Mouse (Mus musculus) limb, embryonic 10.5 days (tissue): ENCODE data around the gene Plcb4. TPM values are rescaled to one million over a fixed set of nuclear protein-coding genes. Genes with fewer than 3 reads are reported as not detected.

Source experiments
- DNase-seq: peaks from one replicate; pipeline ENCODE4 v3.0.0-alpha.2; 2017; ENCODE audit warnings: low spot score
- H3K27ac ChIP-seq: fragments of 300-500 bp; sonication (generic); 2 replicates; pipeline ENCODE4 v1.5.1; 2016; ENCODE audit warnings: mild to moderate bottlenecking
- H3K27me3 ChIP-seq: fragments of 300-500 bp; sonication (generic); 2 replicates; pipeline ENCODE4 v1.6.1; 2016; ENCODE audit warnings: low read depth, mild to moderate bottlenecking; ENCODE audit not compliant: poor library complexity, severe bottlenecking
- H3K36me3 ChIP-seq: fragments of 300-500 bp; sonication (generic); 2 replicates; pipeline ENCODE4 v1.6.1; 2016; ENCODE audit warnings: mild to moderate bottlenecking, moderate library complexity
- H3K4me1 ChIP-seq: fragments of 300-500 bp; sonication (generic); 2 replicates; pipeline ENCODE4 v1.6.1; 2016
- H3K4me3 ChIP-seq: fragments of 300-500 bp; sonication (generic); 2 replicates; pipeline ENCODE4 v1.5.1; 2016; ENCODE audit warnings: mild to moderate bottlenecking, moderate library complexity
- H3K9me3 ChIP-seq: fragments of 300-500 bp; sonication (generic); replicated peaks from 2 replicates; pipeline ENCODE4 v1.6.1; 2016; ENCODE audit warnings: mild to moderate bottlenecking
- WGBS: fragments of 180-500 bp; shearing (Covaris S2); methylation state at CpG from one replicate; pipeline ENCODE4 v1.1.7; 2016; 5-methylcytosine and 5-hydroxymethylcytosine counted together
- polyA plus RNA-seq: library from polyadenylated mRNA; unstranded; fragments of >200 nt; fragmentation: Nextera tagmentation; extraction: Ambion mirVana; gene quantifications from 2 replicates; pipeline ENCODE4 v1.2.1, GENCODE M21; 2016

The Plcb4 gene
- polyA plus RNA-seq, 1 experiment from 2014 or later: 10.7 TPM

DNA sequence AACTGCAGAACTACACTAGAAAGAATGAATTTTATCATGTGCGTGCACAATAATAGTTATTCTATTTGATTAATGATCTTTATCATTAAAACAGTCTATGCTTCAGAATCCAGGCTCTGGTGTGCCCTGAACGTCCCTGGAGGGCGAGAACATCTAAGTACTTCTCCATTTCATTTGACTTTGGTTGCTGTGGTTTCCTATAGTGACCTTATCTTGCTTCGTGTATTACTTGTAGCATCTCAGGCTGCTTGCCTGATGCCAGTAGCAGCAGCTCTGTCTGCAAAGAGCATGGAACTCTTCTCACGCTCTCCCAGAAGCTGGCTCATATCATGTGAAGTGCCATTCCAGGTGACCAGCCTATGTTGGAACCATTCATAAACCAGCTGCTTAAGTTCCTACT lies 137.9 kb downstream of the Plcb4 start:
- Histone ChIP-seq H3K4me3 (no peak overlapping the region), H3K27ac (no peak overlapping the region), H3K9me3 (no peaks in the 10 kb centered on the region), H3K27me3 (no peaks in the 10 kb centered on the region), H3K36me3 (no peaks in the 10 kb centered on the region), H3K4me1 (peaks cover 8% of the 10 kb centered on the region)
- WGBS: 92% methylated on average over 5 of the region's 5 CpGs
- DNase-seq: no peak

DNA sequence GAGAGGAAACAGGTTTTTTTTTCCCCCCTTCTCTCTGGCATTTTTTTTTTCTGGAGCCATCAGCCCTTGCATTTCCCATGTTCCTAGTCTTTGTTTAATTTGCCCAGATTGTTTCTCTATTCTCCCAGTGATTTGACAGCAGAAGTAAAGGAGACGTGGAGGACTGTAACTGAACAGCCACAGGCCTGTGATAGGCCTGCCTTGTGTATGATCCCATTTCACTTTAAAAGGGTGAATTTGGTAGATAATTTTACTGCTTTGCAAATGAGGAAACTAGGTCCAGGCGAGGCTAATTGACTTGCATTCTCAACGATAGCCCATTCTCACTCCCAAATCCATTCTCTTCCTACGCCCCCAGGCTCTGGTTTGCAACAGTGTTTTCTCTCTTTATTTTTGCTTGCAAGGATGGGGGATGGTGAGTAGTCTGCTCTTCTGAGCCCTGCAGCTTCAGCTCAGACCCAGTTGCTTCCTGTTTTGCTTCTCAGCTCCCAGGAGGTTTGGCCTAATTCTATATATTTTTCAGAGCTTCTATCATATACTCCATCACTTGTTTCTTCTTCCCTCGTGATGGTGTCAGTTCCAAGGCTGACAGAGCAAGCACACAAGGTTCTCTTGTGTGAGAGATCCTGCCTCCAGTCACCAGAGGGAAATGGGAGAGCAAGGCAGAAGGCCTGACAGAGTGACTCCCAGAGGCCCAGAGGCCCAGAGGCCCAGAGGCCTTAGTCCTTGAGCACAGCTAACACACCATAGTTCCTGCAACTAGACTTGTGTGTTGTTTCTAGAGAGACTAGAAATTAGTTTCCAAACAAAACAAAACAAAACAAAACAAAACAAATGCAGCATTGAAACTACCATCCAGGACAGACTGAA lies 139.1 kb downstream of the Plcb4 start:
- H3K4me1 ChIP-seq: peaks cover 8% of the 10 kb centered on the region
- H3K36me3 ChIP-seq: no peaks in the 10 kb centered on the region
- no peak for DNase-seq
- peak overlapping the region; percentile 68 for H3K27ac ChIP-seq
- H3K27me3 ChIP-seq: no peaks in the 10 kb centered on the region
- no peak overlapping the region for H3K4me3 ChIP-seq
- WGBS: 43% methylated on average over 5 of the region's 5 CpGs
- no peaks in the 10 kb centered on the region for H3K9me3 ChIP-seq

DNA sequence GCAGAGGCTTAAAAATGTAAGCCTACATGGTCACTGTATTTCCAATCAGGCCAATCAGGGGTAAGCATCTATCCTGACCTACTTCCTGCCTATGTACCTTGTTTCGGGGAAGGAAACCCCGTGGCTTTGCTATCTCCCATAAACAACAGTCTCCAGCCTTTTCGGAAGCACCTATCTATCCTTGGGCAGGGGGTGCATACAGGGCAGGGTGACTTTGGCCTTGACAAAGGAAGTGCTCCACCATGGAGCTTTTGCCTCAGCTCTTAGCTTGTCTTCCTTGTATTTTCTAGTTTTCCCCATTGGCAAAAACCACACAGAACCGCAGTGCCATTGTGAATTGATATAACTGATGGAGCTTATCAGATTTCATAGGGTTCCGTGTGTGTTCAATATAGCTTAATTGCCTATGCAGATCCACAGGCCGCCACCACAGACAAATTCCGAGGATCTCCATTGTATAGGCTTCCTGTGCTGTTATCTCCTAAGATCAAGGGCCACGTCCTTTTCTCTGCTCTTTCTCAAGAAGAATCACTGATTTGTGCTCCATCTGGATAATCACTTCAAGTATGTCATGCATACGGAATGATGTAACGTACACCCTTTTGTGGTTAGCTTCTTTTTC lies 140.4 kb downstream of the Plcb4 start:
- Histone ChIP-seq H3K27me3 (no peaks in the 10 kb centered on the region), H3K4me3 (no peak overlapping the region), H3K36me3 (no peaks in the 10 kb centered on the region), H3K27ac (no peak overlapping the region), H3K9me3 (no peaks in the 10 kb centered on the region), H3K4me1 (peaks cover 8% of the 10 kb centered on the region)
- WGBS: 89% methylated on average over 10 of the region's 10 CpGs
- DNase-seq: no peak

DNA sequence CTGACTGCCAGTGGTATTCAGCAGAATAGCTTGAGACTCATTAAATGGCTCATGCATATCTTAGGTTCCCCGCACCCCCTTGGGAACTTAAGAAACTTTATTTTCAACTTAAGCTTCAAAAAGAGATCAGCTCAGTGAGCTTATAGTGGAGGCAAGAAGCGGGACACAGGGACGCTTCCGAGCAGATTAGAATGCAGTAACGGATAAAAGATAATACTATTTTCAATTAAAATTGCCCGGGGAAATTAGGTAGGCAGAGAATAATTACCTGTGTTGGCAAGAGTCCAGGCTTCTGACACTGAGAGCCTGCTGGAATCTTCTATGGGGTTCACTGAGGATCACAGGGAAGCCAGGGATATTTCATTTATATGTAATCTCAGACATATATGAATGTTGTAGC lies 141.6 kb downstream of the Plcb4 start:
- WGBS: 98% methylated on average over 6 of the region's 6 CpGs
- no peaks in the 10 kb centered on the region for H3K9me3 ChIP-seq
- H3K27me3 ChIP-seq: no peaks in the 10 kb centered on the region
- H3K4me3 ChIP-seq: no peak overlapping the region
- H3K27ac ChIP-seq: no peak overlapping the region
- DNase-seq: no peak
- H3K4me1 ChIP-seq: peaks cover 8% of the 10 kb centered on the region
- H3K36me3 ChIP-seq: no peaks in the 10 kb centered on the region

DNA sequence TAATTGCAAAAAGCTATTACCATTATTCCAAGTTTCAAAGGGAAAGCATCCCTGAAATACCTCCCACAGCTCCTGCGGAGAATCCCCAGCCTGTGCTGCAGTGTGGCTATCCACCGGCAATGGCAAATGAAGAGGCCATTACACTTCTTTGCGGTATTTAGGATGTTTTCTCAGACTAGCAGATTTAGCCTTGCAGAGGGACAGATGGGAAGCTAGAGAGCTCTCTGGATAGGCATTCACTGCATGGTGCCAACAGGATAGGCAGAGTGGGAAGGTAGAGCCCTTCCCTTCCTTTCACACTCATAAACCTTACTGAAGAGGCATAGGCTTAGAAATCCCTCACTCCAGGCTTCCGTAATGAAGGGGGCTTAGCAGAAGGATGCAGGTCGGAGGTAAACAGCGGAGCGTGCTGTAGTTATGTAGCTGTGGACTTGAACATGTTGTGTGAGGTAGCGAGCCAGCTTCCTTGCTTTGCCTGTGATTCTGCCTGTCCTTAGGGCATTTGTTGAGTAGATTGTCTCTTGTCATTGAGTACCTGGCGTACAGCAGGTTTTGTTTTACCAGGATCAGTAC lies 144.2 kb downstream of the Plcb4 start:
- WGBS: 85% methylated on average over 9 of the region's 9 CpGs
- Histone ChIP-seq H3K27ac (no peak overlapping the region), H3K4me3 (no peak overlapping the region), H3K4me1 (peaks cover 4% of the 10 kb centered on the region), H3K27me3 (no peaks in the 10 kb centered on the region), H3K36me3 (no peaks in the 10 kb centered on the region), H3K9me3 (no peaks in the 10 kb centered on the region)
- no peak for DNase-seq

DNA sequence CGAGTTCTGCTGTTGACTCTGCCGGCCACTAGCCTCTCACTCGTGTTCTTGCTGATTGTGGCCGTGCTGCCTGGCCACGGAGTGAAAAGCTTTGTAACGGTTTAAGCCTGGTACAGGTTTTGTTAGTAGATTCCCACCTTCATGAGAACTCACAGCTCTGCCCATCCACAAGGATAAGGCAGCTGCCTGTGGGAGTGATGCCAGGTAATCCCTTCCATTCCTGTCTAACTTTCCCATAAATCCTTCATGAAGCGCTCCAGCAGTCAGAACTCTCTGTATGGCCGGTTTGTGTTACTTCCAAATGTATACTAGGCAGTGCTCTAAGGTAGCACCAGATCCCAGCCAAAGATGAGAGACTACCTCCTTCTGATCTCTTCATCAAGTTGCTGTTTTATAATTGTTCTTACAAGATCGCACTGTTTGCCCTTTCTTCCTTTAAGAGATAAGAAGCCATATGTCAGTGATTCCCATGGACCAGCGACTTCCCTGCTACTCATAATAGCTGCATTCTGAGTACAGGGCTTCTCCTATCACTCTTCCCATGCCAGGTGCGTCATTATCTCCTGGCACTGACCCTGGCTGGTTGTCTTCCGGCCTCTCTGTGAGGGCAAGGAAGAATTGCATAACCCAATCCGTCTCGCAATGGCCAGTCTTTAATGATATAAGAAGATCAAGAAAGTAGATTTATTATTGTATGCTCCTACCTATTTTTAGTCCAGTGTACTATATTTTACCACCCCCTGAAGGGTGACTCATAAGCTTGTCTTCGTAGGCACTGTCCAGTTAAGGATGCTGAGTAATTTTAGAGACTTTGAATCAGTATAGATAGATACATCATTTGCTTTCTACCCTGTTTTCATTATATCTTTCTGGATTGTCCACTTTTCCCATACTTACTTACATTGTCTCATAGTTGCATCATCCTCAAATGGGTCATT lies 147.2 kb downstream of the Plcb4 start:
- Histone ChIP-seq H3K4me3 (no peak overlapping the region), H3K9me3 (no peaks in the 10 kb centered on the region), H3K4me1 (no peaks in the 10 kb centered on the region), H3K27me3 (no peaks in the 10 kb centered on the region), H3K27ac (no peak overlapping the region), H3K36me3 (no peaks in the 10 kb centered on the region)
- 92% methylated on average over 15 of the region's 15 CpGs for WGBS
- no peak for DNase-seq

DNA sequence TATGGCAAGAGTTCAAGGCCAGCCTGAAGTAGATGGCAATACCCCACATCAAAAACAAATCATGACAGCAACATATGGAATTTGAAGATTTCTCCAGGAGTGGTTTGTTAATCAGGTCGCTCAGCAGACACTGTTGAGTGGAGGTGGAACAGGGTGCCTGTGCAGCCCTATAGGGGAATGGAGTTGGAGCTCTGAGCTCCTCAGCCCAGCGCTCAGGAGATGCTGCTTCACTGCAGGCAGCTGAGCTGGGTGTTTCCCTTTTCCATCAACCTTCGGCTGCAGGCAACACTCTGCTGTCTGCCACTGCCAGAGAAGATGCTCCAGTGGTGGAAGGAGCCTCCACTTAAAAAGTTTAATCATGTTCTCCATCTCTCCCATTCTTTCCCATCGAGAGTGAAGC lies 149.5 kb downstream of the Plcb4 start:
- Histone ChIP-seq H3K27ac (no peak overlapping the region), H3K9me3 (no peaks in the 10 kb centered on the region), H3K36me3 (no peaks in the 10 kb centered on the region), H3K27me3 (no peaks in the 10 kb centered on the region), H3K4me3 (no peak overlapping the region), H3K4me1 (no peaks in the 10 kb centered on the region)
- DNase-seq: no peak
- 87% methylated on average over 4 of the region's 4 CpGs for WGBS

DNA sequence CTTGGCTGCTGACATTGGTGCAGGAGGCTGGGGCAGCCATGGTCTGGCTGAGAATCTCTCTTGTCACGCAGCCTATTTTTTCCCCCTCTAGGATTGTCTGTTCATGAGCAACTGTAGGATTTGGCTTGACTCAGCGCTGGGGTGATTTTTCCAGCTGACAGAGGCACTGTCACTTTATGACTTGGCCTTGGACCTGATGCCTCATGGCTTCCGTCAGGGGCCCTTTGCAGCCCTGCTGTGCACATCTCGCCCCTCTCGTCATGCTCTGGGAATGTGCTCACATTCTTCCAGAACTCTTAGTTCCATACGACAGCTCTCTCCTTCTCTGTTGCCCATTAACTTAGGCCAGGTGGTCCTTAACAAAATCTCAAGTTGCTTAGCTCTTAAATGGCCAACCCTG lies 152.0 kb downstream of the Plcb4 start:
- Histone ChIP-seq H3K4me3 (no peak overlapping the region), H3K36me3 (no peaks in the 10 kb centered on the region), H3K9me3 (no peaks in the 10 kb centered on the region), H3K27ac (no peak overlapping the region), H3K4me1 (peaks cover 3% of the 10 kb centered on the region; the same call in 1 of the 2 replicates), H3K27me3 (no peaks in the 10 kb centered on the region)
- no peak for DNase-seq
- 80% methylated on average over 6 of the region's 6 CpGs for WGBS

DNA sequence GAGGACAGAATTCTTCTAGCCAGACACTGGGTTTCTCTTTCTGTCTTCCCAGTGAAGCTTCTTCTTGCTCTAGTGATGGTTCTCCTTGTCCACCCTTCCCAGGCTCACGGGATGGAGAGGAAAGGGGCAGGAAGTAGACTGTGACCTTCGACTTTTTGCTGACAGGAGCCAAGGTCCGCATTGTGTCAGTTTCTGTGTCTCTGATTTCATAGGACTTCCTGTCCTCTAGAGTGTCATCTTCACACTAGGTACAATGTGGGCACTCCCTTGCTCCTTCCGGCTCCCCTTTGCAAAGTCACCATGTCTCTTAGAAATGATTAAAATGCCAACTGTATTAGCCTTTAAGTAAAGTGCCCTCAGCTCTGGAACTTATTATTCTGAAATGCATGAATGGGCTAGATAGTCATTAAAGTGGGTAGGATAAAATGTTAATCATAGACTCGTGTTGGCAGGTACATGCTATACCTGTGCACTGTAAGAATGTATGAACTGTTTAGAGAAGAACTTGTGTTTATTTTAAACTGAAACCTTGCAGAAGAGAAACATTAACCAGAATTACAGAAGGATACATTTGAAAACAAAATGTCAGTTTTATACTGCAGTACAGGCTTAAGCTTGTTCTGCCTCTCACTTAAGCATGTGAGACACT lies 152.8 kb downstream of the Plcb4 start:
- H3K36me3 ChIP-seq: no peaks in the 10 kb centered on the region
- H3K27ac ChIP-seq: no peak overlapping the region
- H3K9me3 ChIP-seq: no peaks in the 10 kb centered on the region
- no peaks in the 10 kb centered on the region for H3K27me3 ChIP-seq
- H3K4me3 ChIP-seq: no peak overlapping the region
- WGBS: 78% methylated on average over 5 of the region's 5 CpGs
- no peak for DNase-seq
- peaks cover 6% of the 10 kb centered on the region; the same call in 1 of the 2 replicates for H3K4me1 ChIP-seq

DNA sequence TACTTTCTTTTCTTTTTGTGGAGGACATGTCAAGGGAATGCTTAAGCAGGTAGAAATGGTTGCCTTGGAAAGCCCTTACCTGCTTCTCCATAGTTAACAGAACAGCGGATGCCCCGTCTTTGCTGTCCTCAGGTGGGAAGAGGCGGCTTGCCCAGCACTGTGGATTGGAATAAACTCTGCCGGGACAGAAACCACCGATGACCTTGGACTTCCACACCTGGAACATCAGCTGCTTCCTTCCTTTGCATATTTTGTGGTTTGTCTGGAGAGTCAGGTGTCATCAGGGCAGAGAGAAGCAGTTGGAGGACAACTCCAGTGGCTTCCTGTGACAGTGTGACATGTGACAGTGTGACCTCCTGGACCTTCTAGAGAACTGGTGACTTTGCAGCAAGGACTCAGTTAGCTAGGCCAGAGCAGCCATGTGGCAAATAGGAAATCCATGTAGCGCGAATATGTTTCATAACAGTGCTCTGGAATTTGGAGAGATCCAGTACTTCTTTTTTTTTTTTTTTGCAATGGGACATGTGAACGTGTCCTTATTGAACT lies 154.0 kb downstream of the Plcb4 start:
- H3K27me3 ChIP-seq: no peaks in the 10 kb centered on the region
- peaks cover 6% of the 10 kb centered on the region; the same call in 1 of the 2 replicates for H3K4me1 ChIP-seq
- no peak overlapping the region for H3K4me3 ChIP-seq
- WGBS: 92% methylated on average over 8 of the region's 8 CpGs
- DNase-seq: no peak
- no peaks in the 10 kb centered on the region for H3K36me3 ChIP-seq
- no peak overlapping the region for H3K27ac ChIP-seq
- H3K9me3 ChIP-seq: no peaks in the 10 kb centered on the region

DNA sequence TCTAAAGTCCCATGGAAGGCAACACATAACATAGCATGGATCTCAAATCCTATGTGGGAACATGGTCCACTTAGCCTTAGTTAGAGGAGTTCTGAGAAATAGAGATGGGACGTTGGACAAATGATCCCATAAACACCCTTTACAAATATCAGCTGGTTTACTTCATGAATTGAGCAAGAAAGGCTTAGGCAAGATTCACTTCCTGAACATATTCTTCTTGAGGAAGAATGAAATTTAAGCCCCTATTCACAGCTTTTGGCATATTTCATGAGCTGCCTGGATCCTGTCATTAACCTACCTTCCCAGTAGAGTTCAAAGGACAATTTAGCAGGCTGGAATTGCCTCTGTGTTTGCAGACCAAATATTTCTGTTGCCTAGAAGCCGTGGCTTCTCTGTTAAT lies 161.9 kb downstream of the Plcb4 start:
- Histone ChIP-seq H3K9me3 (no peaks in the 10 kb centered on the region), H3K4me1 (peaks cover 10% of the 10 kb centered on the region; the same call in 1 of the 2 replicates), H3K36me3 (no peaks in the 10 kb centered on the region), H3K4me3 (no peak overlapping the region), H3K27me3 (no peaks in the 10 kb centered on the region), H3K27ac (no peak overlapping the region)
- WGBS: 53% methylated on average over 2 of the region's 2 CpGs
- no peak for DNase-seq

DNA sequence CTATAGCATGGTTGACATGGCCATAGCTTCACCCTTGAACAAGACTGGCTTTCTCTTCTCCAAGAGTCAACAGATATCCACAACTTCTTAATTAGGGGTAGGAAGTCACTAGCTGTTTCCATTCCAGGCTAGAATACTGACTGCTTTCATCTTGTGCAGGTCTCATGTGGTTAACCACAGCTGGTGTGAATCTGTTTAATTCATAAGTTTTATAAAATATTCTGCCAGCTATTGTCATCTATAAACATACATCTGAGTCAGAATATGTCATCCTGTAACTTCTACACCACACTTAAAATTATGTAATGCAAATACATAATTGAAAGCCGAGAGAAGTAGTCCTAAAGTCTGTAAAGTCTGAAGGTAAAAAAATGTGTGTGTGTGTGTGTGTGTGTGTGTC lies 164.9 kb downstream of the Plcb4 start:
- 92% methylated on average over 1 of the region's 1 CpGs for WGBS
- Histone ChIP-seq H3K4me1 (peaks cover 6% of the 10 kb centered on the region; the same call in 1 of the 2 replicates), H3K4me3 (no peak overlapping the region), H3K27me3 (no peaks in the 10 kb centered on the region), H3K36me3 (no peaks in the 10 kb centered on the region), H3K9me3 (no peaks in the 10 kb centered on the region), H3K27ac (no peak overlapping the region)
- DNase-seq: no peak
